Mouse (Mus musculus): ENCODE results near the gene Vps37b. TPM values are rescaled to one million over a fixed set of nuclear protein-coding genes. Genes with fewer than 3 reads are reported as not detected.
A peak's percentile ranks its signal among the peaks of the same experiment; 100 is the strongest.

Vps37b gene
- polyA plus RNA-seq, 1 experiment from 2014 or later = 52.2 TPM

GRCm38 (mm10) chr5:124043999-124044398 lies 11.9 kb upstream of the Vps37b start:
- Histone ChIP-seq H3K4me1 (peaks cover 70% of the 10 kb centered on the region), H3K27me3 (replicated peaks) (no peaks in the 10 kb centered on the region), H3K36me3 (no peaks in the 10 kb centered on the region), H3K4me3 (no peak overlapping the region), H3K9me3 (no peaks in the 10 kb centered on the region), H3K9ac (peak overlapping the region; percentile 72), H3K27ac (replicated peaks) (peak overlapping the region; percentile 98), H3K4me2 (peak overlapping the region; percentile 53)
- 69% methylated on average over 5 of the region's 5 CpGs for WGBS
- no peak for ATAC-seq (ENCODE audit: extremely low read depth, insufficient number of reproducible peaks, low FRiP score, low TSS enrichment)

- ATAC-seq (ENCODE audit: extremely low read depth, insufficient number of reproducible peaks, low FRiP score, low TSS enrichment) = peak; percentile 45; the same call in 1 of the 2 replicates
- Histone ChIP-seq H3K4me3 (no peak overlapping the region; the same call in 1 of the 2 replicates), H3K27me3 (replicated peaks) (no peaks in the 10 kb centered on the region), H3K27ac (replicated peaks) (peak overlapping the region; percentile 98), H3K4me1 (peaks cover 67% of the 10 kb centered on the region), H3K36me3 (no peaks in the 10 kb centered on the region), H3K9me3 (no peaks in the 10 kb centered on the region), H3K4me2 (peak overlapping the region; percentile 53), H3K9ac (peak overlapping the region; percentile 72)
- 18% methylated on average over 10 of the region's 10 CpGs for WGBS
Observed at GRCm38 (mm10) chr5:124043212-124043978, 11.3 kb upstream of the Vps37b start.

GRCm38 (mm10) chr5:124041097-124041496 lies 9.0 kb upstream of the Vps37b start:
- H3K9ac ChIP-seq = peak overlapping the region; percentile 38; the same call in 1 of the 2 replicates
- H3K4me2 ChIP-seq = no peak overlapping the region
- peaks cover 64% of the 10 kb centered on the region for H3K4me1 ChIP-seq
- WGBS = 46% methylated on average over 9 of the region's 9 CpGs
- no peaks in the 10 kb centered on the region for H3K9me3 ChIP-seq
- ATAC-seq (ENCODE audit: extremely low read depth, insufficient number of reproducible peaks, low FRiP score, low TSS enrichment) = no peak
- H3K36me3 ChIP-seq = no peaks in the 10 kb centered on the region
- peak overlapping the region; percentile 20 for H3K27ac ChIP-seq (replicated peaks)
- no peak overlapping the region for H3K4me3 ChIP-seq
- no peaks in the 10 kb centered on the region for H3K27me3 ChIP-seq (replicated peaks)

GRCm38 (mm10) chr5:124039602-124040001 lies 7.5 kb upstream of the Vps37b start:
- Histone ChIP-seq H3K4me3 (no peak overlapping the region), H3K27me3 (replicated peaks) (no peaks in the 10 kb centered on the region), H3K9me3 (no peaks in the 10 kb centered on the region), H3K9ac (no peak overlapping the region), H3K27ac (replicated peaks) (no peak overlapping the region), H3K36me3 (no peaks in the 10 kb centered on the region), H3K4me1 (peaks cover 53% of the 10 kb centered on the region), H3K4me2 (no peak overlapping the region)
- no peak for ATAC-seq (ENCODE audit: extremely low read depth, insufficient number of reproducible peaks, low FRiP score, low TSS enrichment)
- WGBS = 56% methylated on average over 6 of the region's 6 CpGs

GRCm38 (mm10) chr5:124036836-124037235 lies 4.8 kb upstream of the Vps37b start:
- WGBS = 52% methylated on average over 5 of the region's 5 CpGs
- peak overlapping the region; percentile 54 for H3K27ac ChIP-seq (replicated peaks)
- no peaks in the 10 kb centered on the region for H3K36me3 ChIP-seq
- H3K4me1 ChIP-seq = peaks cover 34% of the 10 kb centered on the region
- H3K4me2 ChIP-seq = no peak overlapping the region
- peak overlapping the region; percentile 29; the same call in 1 of the 2 replicates for H3K9ac ChIP-seq
- no peak for ATAC-seq (ENCODE audit: extremely low read depth, insufficient number of reproducible peaks, low FRiP score, low TSS enrichment)
- H3K9me3 ChIP-seq = no peaks in the 10 kb centered on the region
- H3K4me3 ChIP-seq = no peak overlapping the region
- H3K27me3 ChIP-seq (replicated peaks) = no peaks in the 10 kb centered on the region

GRCm38 (mm10) chr5:124036341-124036740 lies 4.3 kb upstream of the Vps37b start:
- no peak overlapping the region for H3K4me3 ChIP-seq
- no peaks in the 10 kb centered on the region for H3K27me3 ChIP-seq (replicated peaks)
- 37% methylated on average over 6 of the region's 6 CpGs for WGBS
- no peak overlapping the region for H3K9ac ChIP-seq
- H3K36me3 ChIP-seq = no peaks in the 10 kb centered on the region
- H3K27ac ChIP-seq (replicated peaks) = peak overlapping the region; percentile 54; the same call in 1 of the 2 replicates
- H3K9me3 ChIP-seq = no peaks in the 10 kb centered on the region
- peaks cover 30% of the 10 kb centered on the region for H3K4me1 ChIP-seq
- no peak for ATAC-seq (ENCODE audit: extremely low read depth, insufficient number of reproducible peaks, low FRiP score, low TSS enrichment)
- H3K4me2 ChIP-seq = no peak overlapping the region

- H3K4me3 ChIP-seq = no peak overlapping the region
- no peak for ATAC-seq (ENCODE audit: extremely low read depth, insufficient number of reproducible peaks, low FRiP score, low TSS enrichment)
- H3K9ac ChIP-seq = no peak overlapping the region
- no peak overlapping the region for H3K27ac ChIP-seq (replicated peaks)
- no peaks in the 10 kb centered on the region for H3K27me3 ChIP-seq (replicated peaks)
- H3K4me1 ChIP-seq = peaks cover 27% of the 10 kb centered on the region
- no peak overlapping the region for H3K4me2 ChIP-seq
- H3K9me3 ChIP-seq = no peaks in the 10 kb centered on the region
- H3K36me3 ChIP-seq = no peaks in the 10 kb centered on the region
- WGBS = 73% methylated on average over 8 of the region's 8 CpGs
Observed at GRCm38 (mm10) chr5:124035806-124036205, 3.7 kb upstream of the Vps37b start.

GRCm38 (mm10) chr5:124035406-124035805 lies 3.3 kb upstream of the Vps37b start:
- no peaks in the 10 kb centered on the region for H3K9me3 ChIP-seq
- no peak for ATAC-seq (ENCODE audit: extremely low read depth, insufficient number of reproducible peaks, low FRiP score, low TSS enrichment)
- no peak overlapping the region for H3K9ac ChIP-seq
- H3K36me3 ChIP-seq = no peaks in the 10 kb centered on the region
- H3K4me2 ChIP-seq = no peak overlapping the region
- WGBS = 71% methylated on average over 9 of the region's 9 CpGs
- H3K4me1 ChIP-seq = peaks cover 30% of the 10 kb centered on the region
- H3K27me3 ChIP-seq (replicated peaks) = no peaks in the 10 kb centered on the region
- no peak overlapping the region for H3K4me3 ChIP-seq
- no peak overlapping the region for H3K27ac ChIP-seq (replicated peaks)

GRCm38 (mm10) chr5:124034471-124034870 lies 2.4 kb upstream of the Vps37b start:
- no peak for ATAC-seq (ENCODE audit: extremely low read depth, insufficient number of reproducible peaks, low FRiP score, low TSS enrichment)
- Histone ChIP-seq H3K27ac (replicated peaks) (no peak overlapping the region), H3K9me3 (no peaks in the 10 kb centered on the region), H3K9ac (no peak overlapping the region), H3K4me2 (no peak overlapping the region), H3K4me1 (peaks cover 35% of the 10 kb centered on the region), H3K27me3 (replicated peaks) (no peaks in the 10 kb centered on the region), H3K4me3 (no peak overlapping the region), H3K36me3 (no peaks in the 10 kb centered on the region)
- WGBS = 64% methylated on average over 11 of the region's 11 CpGs

- H3K27ac ChIP-seq (replicated peaks) = peak overlapping the region; percentile 98
- peak overlapping the region; percentile 100 for H3K9ac ChIP-seq
- H3K4me3 ChIP-seq = peak overlapping the region; percentile 99
- H3K27me3 ChIP-seq (replicated peaks) = no peaks in the 10 kb centered on the region
- under 1% methylated on average over 26 of the region's 26 CpGs for WGBS
- H3K4me1 ChIP-seq = peaks cover 52% of the 10 kb centered on the region
- H3K4me2 ChIP-seq = peak overlapping the region; percentile 90
- peak; percentile 52; the same call in 1 of the 2 replicates for ATAC-seq (ENCODE audit: extremely low read depth, insufficient number of reproducible peaks, low FRiP score, low TSS enrichment)
- H3K36me3 ChIP-seq = no peaks in the 10 kb centered on the region
- no peaks in the 10 kb centered on the region for H3K9me3 ChIP-seq
Observed at GRCm38 (mm10) chr5:124031068-124031955, 758 bp downstream of the Vps37b start.

- Histone ChIP-seq H3K9me3 (no peaks in the 10 kb centered on the region), H3K27ac (replicated peaks) (peak overlapping the region; percentile 98), H3K9ac (peak overlapping the region; percentile 100), H3K36me3 (peaks cover 5% of the 10 kb centered on the region; the same call in 1 of the 2 replicates), H3K4me1 (peaks cover 58% of the 10 kb centered on the region), H3K4me3 (peak overlapping the region; percentile 99), H3K4me2 (peak overlapping the region; percentile 90), H3K27me3 (replicated peaks) (no peaks in the 10 kb centered on the region)
- 23% methylated on average over 12 of the region's 12 CpGs for WGBS
- ATAC-seq (ENCODE audit: extremely low read depth, insufficient number of reproducible peaks, low FRiP score, low TSS enrichment) = no peak
Observed at GRCm38 (mm10) chr5:124030386-124031067, 1.5 kb downstream of the Vps37b start.
